Mouse (Mus musculus): ENCODE measurements around the gene Trio. TPM values are rescaled to one million over a fixed set of nuclear protein-coding genes. Genes with fewer than 3 reads are reported as not detected.

Gene Trio
- polyA plus RNA-seq, 1 experiment from 2014 or later: 32.9 TPM

Other genes starting within 250 kb of the Trio start
- 0.08 and 0.10 TPM in 2 replicates for gene Dnah5, start 177.9 kb upstream of the Trio start, polyA plus RNA-seq (2015; fragmentation: Nextera tagmentation; extraction: Ambion mirVana)